Mouse (Mus musculus): ENCODE measurements around the gene Ing3.

Gene Ing3

DNA sequence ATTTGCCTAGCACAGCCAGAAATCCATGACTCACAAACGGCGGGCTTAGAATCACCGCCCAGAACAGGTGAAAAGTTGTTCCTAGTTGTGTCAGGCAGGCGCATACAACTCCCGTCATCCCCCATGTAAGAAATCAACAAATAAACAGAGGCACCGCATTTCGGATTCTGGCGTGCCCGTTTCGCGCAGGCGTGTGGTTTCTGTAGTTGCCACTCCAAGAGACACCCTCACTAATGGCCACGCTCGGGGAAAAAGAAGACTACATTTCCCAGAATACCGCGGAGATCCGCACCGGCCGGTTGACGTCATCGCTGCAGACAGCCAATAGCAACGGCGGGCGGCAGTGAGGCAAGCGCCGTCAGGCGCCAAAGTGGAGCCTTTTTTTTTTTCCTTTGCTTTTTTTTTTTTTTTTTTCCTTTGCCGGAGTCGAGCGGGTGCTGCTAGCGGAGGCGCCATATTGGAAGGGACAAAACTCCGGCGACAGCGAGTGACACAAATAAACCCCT lies at the start of gene Ing3:
TSS of gene Ing3 (plus strand) at position 346 of the 506 bp plus-strand sequence.
- DNase-seq, result peak; percentile 99

DNA sequence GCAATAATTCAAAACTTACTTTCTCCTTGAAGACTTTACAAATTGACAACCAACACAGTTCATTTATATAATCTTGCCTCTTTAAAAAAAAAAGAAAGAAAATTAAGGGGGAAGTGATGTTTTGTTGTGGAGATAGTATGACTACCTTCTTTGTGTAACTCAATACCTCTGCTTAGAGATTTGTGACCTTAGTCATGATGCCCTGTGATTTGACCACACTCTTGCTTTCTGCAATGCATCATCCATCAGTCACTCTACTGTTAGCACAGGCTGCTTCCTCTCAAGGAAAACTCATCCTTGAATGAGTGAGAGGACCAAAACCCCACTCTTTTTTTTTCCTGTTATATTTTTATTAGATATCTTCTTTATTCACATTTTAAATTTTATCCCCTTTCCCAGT lies 39.7 kb upstream of the Ing3 start:
- no peak for DNase-seq

DNA sequence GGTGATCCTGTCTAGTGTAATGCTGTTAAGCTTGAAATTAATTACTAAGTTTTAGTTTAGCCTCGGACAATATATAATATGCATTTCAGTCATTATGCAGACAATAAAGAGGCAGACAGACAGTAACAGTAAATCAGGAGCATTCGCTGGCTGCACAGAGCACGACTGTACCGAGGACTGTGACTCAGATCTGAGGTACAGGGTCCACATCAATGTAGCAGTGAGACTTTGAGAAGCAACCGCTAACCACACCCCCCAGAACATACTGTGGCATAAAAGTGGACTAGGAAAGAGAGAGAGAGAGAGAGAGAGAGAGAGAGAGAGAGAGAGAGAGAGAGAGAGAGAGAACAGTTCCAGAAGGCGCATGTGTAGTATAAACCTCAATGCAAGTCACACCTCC lies 38.6 kb upstream of the Ing3 start:
- DNase-seq, result no peak

DNA sequence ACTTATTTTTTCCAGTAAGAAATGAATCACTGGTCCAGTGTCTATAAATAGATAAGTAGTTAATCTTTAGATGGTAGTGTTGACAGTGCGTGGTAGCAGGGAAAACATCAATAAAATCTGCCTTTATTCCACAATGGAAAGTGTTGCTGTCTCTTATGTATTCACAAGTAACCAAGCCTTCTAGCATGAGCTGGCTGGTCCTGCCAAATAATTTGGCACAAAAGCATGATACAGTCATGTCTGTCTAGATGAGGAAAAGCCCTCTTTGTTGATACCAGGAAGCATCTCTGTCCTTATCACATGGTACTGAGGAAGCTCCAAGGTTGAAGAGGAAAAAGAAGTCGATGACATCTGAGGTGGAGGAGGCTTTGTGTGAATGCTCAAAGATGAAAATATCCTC lies 32.8 kb upstream of the Ing3 start:
- no peak for DNase-seq

DNA sequence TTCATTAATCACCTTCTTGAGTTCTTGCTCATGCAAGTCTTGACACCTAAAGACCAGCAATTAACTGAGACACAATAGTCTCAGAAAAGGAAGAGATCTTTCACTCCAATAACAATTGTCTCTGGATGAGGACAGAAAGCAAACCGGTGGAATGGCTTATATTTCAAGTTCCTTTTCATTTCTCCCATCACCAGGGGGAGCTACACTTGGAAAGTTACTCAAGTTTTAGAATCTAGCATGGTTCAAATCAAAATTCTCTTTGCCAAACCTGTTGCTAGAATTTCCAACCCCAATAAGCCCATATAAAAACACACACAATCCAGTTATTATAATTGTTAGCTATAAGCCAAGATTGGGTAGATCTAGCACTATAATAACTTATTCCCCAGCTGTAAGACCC lies 25.2 kb upstream of the Ing3 start:
- no peak for DNase-seq

DNA sequence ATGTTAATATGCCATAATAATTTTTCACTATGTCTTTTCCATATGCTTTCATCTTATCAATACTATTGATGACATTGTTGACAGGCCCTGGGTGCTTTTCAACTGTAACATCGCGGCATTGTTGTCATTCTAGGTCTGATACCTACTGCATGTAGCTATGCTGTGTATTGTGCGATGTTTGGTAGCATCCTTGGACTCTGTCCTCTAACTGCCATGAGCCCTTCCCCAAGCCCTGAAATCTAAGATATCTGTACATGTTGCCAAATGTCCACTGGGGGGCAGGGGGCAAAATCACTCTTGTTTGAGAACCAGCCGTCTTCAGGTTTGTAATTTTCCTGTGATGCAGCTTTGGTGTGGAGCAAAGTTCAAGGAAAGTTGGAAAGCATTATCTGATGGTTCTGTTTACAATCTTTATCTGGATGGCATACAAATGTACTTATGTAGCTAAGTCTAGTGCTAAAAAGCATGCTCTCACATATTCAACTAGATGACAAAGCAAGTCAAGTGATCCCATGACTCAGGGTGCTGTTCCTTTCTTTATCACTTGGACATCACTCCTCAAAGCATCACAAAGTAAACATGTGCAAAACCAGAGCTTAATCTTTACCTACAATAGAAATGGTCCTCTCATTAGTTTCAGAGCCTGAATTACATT lies 11.3 kb upstream of the Ing3 start:
- DNase-seq, result no peak

DNA sequence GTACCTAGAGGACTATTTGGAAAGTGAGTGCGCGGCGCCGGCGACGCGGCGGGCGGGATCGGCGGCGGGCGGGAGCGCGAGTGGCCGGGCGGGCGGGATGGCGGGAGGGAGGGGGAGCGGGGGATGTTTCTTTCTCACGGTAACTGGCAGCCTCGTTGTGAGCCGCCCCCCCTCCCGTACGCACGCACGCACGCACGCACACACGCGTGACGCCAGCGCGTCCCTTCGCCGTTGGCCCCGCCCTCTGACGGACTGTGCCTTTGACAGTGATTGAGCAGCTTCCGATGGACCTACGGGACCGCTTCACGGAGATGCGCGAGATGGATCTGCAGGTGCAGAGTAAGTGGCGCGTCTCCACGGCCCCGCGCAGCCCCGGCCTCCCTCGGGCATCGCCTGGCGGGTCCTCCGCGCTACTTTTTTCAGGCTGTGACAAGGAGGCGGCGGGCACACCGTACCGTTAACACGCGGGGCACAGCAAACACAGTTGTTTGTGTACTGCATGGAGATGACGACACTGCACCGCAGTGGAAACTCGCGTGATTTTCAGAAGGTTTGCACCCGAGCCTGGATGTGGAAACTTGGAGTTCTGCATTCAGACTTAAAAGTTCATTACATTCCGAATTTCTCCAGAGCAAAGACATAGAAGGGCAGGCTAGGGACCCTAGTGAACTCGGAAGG lies 539 bp downstream of the Ing3 start:
- DNase-seq, result peak; percentile 99

DNA sequence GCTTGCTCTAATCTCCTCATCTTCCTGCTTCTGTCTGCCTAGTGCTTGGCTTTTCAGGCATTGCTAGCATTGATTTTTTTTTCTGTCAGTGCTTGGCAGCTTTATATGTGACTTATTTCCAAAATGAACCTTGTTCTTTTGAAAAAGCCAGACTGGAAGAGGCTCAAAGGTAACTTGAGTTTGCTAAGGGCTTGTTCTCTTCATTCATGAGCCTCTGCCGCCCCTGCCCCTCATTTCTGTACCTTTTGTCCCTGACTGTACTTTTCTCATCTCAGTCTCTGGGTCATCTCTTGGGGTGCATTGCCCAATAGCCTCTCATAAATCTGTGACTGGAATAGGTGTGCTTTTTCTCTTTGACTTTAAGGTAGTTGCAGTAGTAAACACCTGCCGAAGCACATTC lies 1.3 kb downstream of the Ing3 start:
- peak; percentile 19 for DNase-seq

DNA sequence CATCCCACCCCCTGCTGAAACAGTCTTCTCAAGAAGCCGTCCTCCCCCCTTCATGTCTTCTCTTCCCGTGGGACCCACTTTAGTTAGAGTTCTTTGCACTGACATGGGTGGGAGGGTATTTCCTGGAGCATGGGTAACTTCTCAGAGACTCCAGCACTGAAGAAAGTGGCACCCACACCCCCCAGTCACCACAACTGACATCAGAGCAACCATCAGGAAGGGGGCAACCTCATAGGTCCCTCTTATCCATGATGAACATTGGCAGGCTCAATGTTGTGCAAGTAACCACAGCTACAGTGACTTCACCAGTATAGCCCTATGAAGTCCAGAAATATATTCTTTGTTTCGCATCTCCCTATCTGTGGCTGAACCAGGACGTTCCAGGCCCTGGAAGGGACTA lies 6.1 kb downstream of the Ing3 start:
- DNase-seq, result no peak

DNA sequence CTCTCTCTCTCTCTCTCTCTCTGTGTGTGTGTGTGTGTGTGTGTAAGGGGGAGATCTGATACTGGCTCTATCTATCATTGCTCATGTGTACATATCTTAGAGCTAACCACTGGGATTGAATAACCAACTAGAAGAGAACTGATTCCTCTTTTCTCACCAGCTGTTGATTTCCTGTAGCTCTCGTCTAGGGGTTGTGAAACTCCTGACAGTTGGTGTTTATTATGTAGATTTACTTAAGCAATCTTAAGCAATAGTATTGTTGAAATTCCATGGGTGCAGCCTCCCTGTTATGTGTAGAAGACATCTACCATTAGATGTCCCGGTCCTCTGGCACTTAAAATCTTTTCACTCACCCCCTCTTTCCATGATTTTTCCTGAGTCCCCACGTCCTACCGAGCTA lies 9.6 kb downstream of the Ing3 start:
- no peak for DNase-seq

DNA sequence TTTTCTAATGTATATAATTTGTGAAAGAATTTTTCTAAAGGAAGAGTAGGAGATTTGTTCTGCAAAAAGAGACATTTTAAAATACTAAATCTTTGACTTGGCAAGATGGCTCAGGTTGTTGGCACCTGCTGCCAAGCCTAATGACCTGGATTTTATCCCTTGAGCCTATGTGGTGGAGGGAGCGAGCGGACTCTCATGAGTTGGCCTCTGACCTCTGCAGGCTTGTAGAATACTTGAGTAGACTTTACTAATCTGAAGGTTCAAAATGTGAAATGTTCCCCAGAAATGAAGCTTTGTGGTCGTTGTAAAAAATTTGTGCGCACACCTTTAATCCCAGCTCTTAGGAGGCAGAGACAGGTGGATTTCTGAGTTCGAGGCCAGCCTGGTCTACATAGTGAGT lies 10.5 kb downstream of the Ing3 start:
- no peak for DNase-seq

DNA sequence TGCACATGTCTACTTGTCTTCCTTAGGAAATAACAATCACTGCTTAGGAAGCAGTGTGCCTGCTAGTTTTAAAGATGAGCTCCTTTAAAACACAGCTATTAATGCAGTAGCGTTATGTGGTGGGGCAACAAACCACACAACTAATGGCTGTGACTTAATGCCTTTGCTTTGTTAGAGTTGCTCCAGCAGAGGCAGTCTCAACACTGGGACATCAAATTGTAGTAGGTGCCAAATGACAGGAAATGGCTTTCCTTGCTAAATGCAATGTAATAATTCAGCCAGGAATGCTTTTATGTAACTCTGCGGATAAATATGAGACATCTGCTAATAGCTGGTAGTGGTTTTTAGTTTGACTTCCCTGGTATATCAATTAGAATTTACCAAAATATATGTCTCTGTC lies 28.2 kb downstream of the Ing3 start:
- DNase-seq, result no peak

DNA sequence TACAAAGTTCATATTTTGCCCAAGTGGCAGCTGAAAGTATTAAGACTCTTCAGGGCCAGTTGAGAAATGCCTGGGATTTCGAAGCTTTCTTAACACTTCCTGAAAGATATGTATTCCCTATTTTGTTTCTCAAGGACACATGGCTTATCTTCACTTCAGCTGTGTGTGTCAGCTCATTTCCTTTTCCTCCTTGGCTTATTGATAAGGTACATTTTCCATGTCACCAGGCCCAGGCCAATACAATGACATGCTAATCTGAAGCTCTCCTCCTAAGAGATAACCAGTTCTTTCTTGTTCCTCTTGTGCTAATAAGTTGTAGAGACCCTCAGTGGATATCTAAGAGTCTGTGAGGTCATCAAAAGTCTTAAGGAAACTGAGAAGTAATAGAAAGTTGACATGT lies 31.7 kb downstream of the Ing3 start:
- no peak for DNase-seq

DNA sequence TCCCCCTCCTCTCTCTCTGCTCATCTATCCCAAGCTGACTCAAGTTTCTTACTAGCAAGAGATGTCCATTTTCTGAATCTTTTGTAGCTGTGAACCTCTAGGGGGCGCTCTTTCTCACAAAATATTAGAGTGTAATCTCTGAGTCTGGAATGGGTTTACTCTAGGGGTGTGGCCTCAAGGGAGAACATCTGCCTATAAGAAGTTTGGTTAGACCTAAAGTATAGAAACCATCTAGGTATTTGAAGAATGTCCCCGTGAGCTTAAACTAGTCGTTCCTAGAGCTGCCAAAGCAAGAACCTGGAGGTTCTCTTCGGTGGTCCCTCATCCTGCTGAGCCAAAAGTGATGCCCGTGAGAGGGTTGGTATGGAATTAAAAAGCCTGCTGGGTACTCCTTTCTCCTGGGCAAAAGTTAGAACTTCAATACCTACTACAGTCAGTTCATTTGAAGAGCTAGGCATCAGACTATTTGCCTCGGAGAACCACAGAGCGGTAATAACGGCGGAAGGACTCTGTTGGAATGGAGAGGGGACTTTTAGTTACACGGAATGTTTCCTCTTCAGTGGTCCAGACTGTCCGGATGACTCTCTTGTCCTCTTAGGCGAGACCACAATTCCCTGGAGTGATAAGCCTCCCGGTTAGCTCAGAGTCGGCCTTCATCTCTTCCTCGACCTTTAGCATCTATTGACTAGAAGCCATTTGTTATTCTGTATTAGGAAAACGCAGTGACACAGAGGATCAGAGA lies 35.8 kb downstream of the Ing3 start:
- DNase-seq, result peak; percentile 77

DNA sequence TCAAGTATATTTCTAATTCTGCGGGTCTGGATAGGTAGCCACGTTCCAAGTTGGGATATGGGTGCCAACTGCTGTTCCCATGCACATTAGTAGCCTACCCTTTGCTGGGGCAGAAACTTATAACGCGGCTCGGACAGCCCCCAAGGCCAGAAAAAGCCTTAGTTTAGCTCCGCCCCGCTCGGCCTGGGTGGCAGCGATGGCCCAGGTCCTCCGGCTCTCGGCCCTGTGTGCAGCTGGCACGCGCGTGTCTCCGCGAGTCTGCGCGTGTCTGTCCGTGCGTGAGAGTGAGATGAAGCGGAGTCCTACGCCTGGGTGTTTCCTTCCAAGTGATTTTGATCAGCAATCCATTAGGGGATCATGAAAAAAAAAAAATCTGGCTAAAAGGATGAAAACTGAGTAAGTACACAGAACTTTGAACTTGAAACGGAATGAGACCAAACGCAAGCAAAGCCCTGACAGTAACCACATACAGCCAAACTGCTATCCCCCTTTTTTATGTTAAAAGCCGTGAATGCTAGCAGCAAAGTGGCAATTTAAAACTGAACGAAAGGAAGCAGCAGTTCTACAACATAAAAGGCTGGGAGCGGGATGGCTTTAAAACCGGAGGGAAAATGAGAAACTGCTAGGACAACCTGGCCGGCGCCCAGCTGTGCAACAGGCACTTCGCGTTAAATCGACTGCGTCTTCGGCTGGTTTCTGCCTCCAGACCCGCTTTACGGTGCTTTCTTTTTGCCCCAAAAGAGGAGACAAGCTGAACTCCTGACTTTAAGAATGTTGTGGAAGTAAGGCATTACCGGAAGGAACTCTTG lies 36.6 kb downstream of the Ing3 start, which contains the start of gene Cped1:
TSS of gene Cped1 (plus strand) at position 185 of the 809 bp plus-strand sequence.
- DNase-seq, result peak; percentile 79

DNA sequence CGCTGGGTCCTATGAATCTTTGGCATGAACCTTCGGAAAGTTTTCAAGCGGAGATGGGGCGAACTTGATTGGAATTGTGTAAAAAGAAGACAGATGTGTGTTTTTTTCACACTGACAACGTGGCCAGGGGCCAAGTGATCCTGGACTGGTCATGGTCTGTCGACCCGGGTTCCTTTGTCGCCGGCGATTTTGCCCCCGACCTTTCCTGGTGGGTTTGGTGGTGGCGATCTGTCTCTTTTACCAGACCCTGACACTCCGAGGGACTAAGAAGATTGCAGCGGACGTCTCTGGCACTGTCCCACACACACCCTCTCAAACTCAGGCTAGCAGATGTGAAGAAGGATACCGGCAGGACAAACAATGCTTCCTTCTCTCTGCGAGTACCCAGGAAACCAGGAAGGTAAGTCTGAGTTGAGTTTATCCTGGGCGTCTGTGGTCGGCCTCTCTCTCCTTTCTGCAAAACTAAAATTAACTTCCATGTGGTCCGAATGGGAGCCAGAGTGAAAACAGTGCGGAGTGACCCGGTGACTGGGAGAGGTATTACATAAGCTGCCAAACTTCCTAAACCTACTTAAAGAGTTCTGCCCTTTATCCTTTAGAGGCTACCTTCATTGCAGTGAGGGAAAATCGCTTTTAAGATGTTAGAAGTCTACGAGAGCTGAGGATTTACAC lies 37.4 kb downstream of the Ing3 start:
- peak; percentile 65 for DNase-seq

DNA sequence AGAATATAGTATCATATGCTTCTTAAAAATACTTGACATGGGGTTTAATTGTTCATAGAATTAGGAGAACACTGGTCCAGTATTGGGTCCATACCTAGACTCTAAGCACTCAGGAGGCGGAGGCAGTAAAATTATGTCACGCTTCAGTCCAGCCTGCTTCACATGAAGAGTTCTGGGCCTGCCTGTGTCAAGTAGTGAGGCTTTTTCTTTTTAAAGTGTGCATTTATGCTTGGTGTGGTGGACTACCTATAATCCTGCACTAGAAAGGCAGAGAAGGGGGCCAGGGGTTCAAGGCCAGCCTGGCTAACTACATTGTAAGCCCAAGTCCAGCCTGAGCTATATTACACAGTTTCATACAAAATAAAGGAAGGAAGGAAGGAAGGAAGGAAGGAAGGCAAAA lies 38.2 kb downstream of the Ing3 start:
- DNase-seq, result peak; percentile 20

DNA sequence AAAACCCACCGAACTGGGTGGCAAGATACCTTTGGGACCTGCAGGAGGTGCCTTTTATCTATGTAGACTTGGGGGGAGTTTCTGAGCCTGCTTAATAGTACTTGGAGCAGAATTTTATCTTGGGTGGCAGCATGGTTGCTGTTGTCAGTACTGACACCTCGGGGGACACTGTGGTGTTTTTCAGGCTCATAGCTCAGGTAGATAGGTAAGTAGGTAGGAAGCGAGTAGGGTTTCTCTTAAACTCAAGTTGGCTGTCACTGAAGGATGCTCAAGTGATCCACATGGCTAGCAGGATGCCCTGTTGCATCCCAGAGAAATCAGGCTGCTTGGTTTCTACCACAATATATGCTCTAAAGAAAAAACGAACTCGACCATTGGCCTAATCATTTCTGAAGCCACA lies 38.9 kb downstream of the Ing3 start:
- no peak for DNase-seq

DNA sequence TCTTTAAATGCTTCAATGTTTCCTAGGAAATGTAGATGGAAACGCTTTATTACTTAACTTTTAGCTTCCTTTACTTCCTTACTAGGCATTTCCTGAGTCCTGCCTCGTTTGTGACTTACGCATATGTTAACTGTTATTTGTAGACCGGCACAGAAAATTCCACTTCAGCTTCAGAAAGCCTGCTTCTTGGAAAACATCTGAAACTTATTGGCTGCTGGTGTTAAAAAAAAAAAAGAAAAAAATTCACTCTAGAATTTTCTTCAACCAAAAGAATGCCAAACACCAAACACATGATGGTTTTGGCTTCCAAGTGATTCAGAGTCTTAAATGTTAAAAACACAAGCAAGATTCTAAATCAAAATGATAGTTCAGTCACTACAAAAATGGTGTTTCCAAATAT lies 39.7 kb downstream of the Ing3 start:
- DNase-seq, result no peak

DNA sequence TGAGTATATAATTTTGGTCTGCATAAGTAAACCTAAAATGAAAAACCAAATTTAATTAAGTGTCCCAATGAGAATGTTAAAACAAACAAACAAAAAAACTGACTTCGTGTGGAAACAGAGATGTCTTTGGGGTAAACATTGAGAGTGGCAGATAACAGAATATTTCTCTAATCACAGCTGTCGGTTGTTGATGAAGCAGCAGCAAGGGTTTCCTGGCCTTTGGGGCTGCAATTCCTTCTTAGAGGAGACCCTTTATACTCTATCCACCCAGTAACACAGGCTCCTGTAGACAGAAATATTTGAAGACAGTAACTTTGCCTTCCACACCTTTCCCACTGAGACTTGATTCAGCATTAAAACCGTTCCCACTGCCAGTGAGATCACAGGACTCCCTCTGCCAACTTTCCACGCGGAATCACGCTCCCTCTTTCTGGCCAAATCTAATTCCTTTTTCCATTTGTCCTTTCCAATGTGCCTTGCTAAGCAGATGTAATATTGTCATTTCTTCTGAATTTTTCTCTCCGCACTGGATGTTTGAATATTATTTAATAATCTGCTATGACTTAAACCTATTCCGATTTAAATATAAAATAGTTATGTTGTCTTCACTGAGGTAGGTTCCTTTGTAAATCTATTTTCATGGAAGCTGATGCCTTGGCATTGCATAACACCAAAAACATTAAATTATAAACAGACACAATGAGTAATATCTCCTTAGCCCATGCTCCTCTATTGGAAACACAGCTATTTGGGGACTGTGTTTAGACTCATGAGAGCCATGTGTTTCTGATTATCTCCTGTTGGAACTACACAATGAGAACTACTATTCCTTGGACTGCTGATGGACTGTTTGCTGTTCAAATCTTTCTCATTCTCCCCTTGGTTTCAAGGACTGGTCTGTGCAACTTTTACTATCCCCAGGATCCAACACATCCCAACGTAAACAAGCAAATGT lies 41.1 kb downstream of the Ing3 start:
- DNase-seq, result no peak

DNA sequence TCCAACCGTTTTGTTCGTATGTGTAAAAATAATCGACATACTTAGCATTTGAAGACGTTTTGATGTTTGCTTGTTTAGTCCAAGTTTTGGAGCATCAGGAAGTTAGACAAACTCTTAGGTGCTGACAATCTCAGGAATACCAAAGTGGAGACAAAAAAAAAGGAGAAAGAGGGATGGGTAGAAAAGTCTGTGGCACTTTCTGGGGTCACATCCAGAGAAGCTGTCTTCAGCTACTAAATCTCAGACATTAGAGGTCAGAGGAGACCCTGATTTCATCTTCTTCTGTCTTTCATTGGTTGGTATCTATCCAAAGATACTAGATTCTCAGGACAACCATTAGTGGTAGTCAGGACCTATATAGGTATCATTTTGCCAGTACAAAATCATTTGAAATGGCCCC lies 41.8 kb downstream of the Ing3 start:
- DNase-seq, result no peak

Measured in kidney, postnatal 10 days (tissue).